Mouse (Mus musculus) hindbrain, embryonic 11.5 days (tissue): ENCODE measurements around the gene Hmgb1. TPM values are rescaled to one million over a fixed set of nuclear protein-coding genes. Genes with fewer than 3 reads are reported as not detected.

Experiments used
- ATAC-seq: fragments of 200-750 bp; cut with Nextera tagmentation; 2 replicates; pipeline ENCODE4 v1.8.0; 2017; ENCODE audit warnings: mild to moderate bottlenecking, moderate TSS enrichment, moderate library complexity; ENCODE audit not compliant: low FRiP score
- DNase-seq: peaks from one replicate; pipeline ENCODE4 v3.0.0-alpha.2; 2015; ENCODE audit warnings: low spot score
- H3K27ac ChIP-seq: fragments of 300-500 bp; sonication (generic); 2 replicates; pipeline ENCODE4 v1.5.1; 2014; ENCODE audit warnings: mild to moderate bottlenecking, low read depth, low read length
- H3K27me3 ChIP-seq: fragments of 300-500 bp; sonication (generic); 2 replicates; pipeline ENCODE4 v1.6.1; 2014; ENCODE audit warnings: mild to moderate bottlenecking, low read length, moderate library complexity, mixed read lengths; ENCODE audit not compliant: control insufficient read depth, insufficient read depth
- H3K36me3 ChIP-seq: fragments of 300-500 bp; sonication (generic); 2 replicates; pipeline ENCODE4 v1.6.1; 2014; ENCODE audit warnings: mild to moderate bottlenecking, low read length, moderate library complexity, mixed read lengths; ENCODE audit not compliant: control insufficient read depth, insufficient read depth
- H3K4me1 ChIP-seq: fragments of 300-500 bp; sonication (generic); replicated peaks from 2 replicates; pipeline ENCODE4 v1.6.1; 2014; ENCODE audit warnings: low read length, mixed read lengths; ENCODE audit not compliant: control insufficient read depth, insufficient read depth
- H3K4me2 ChIP-seq: fragments of 300-500 bp; sonication (generic); replicated peaks from 2 replicates; pipeline ENCODE4 v1.6.1; 2014; ENCODE audit warnings: mild to moderate bottlenecking, low read depth, low read length
- H3K4me3 ChIP-seq: fragments of 300-500 bp; sonication (generic); 2 replicates; pipeline ENCODE4 v1.5.1; 2014; ENCODE audit warnings: low read depth, low read length
- H3K9ac ChIP-seq: fragments of 300-500 bp; sonication (generic); 2 replicates; pipeline ENCODE4 v1.6.1; 2014; ENCODE audit warnings: low read depth, low read length
- H3K9me3 ChIP-seq: fragments of 300-500 bp; sonication (generic); 2 replicates; pipeline ENCODE4 v1.6.1; 2016; ENCODE audit warnings: low read length; ENCODE audit not compliant: control insufficient read depth
- WGBS: fragments of 180-500 bp; shearing (Covaris S2); extraction: QIAGEN DNeasy Blood & Tissue Kit; methylation state at CpG from one replicate; pipeline ENCODE4 v1.1.7; 2014; 5-methylcytosine and 5-hydroxymethylcytosine counted together
- polyA plus RNA-seq: library from polyadenylated mRNA; unstranded; fragments of >200 nt; fragmentation: Nextera tagmentation; extraction: Ambion mirVana; gene quantifications from 2 replicates; pipeline ENCODE4 v1.2.1, GENCODE M21; 2014

The Hmgb1 gene
- polyA plus RNA-seq, 1 experiment from 2014 or later, result 1,649 TPM

DNA sequence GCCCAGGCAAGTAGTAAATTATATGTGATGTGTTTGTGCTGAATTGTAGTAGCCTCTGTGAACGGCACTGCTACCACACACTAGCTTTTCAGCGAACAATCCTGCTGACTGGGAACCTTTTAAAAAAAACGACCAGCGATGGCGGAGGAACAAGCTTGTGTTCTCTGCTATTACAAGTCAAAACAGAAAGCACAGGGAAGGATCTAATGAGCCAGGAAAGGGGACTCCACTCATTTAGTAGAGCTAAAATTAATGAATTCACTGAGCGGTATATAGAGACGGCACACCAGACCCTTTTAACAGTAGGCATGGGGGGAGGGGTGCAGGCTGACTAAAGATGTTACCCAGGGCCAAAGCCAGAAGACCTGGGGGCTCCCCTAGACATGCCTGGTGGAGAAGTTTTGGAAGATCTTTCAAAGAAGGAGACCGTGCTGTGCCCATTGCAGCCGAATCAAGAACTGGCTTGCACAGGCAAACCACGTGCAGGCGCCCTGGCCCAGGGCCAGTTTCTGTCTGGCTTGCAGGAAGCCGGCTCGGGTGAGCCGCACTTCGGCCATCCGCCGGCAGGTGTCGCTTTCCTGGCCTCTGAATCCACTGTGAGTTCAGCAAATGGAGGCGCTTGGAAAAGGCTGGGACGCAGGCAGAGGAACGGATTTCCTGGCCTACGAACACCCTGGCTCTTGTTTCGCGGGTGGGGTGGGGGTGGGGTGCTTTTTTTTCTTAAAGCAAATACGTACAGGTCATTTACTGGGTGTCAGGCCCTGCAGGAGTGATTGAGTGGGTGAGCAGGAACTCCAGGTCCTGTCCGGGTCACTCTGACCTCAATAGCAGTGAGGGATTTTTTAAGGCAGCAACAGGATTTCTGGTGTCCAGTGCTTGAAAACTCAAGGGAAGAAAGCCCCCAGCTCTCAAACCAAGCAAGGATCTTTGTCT is 177.7 kb downstream of the Hmgb1 start:
- Histone ChIP-seq H3K4me1 (no peaks in the 10 kb centered on the region; the same call in 1 of the 2 replicates), H3K9ac (0 out of 2 replicates have a peak overlapping the region, but pooled peaks have one; percentile 12), H3K4me3 (no peak overlapping the region), H3K9me3 (no peaks in the 10 kb centered on the region), H3K4me2 (peak overlapping the region; percentile 21), H3K27ac (peak overlapping the region; percentile 5; the same call in 1 of the 2 replicates), H3K27me3 (no peaks in the 10 kb centered on the region), H3K36me3 (no peaks in the 10 kb centered on the region)
- WGBS, result 15% methylated on average over 26 of the region's 26 CpGs
- peak; percentile 99 for DNase-seq
- ATAC-seq, result peak; percentile 88

DNA sequence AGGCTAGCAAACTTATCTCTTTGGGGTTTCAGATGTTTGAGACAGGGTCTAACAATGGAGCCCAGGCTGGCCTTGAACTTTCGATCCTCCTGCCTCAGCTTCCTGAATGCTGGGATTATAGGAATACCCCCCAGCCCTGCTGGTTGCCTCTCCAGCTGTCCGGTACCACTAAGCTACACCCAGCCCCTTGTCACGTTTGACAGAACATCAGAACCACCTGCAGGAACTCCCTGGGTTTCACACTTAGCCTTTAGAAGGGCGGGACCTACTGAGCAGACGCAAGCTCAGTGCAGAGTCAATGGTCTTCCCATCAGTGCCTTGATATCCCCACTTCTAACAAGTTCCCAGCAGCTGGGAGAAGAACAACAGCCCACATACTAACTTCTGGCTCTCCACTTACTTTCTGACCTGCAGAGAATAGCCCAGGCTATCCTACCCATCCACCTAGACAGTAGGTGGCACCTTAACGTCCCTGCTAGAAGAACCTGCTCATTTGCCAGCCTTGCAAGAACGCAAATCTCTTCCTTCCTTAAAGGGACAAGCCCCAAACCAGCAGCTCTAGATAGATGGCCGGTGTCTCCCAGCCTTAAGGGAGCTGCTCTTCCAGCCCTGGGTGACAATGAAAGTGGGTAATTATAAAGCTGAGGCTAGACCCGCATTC is 178.5 kb downstream of the Hmgb1 start:
- DNase-seq (no peak), ATAC-seq (no peak)
- Histone ChIP-seq H3K9ac (no peak overlapping the region), H3K4me3 (no peak overlapping the region), H3K27me3 (no peaks in the 10 kb centered on the region), H3K36me3 (no peaks in the 10 kb centered on the region), H3K4me1 (no peaks in the 10 kb centered on the region; the same call in 1 of the 2 replicates), H3K4me2 (no peak overlapping the region), H3K27ac (no peak overlapping the region), H3K9me3 (no peaks in the 10 kb centered on the region)
- WGBS, result 73% methylated on average over 9 of the region's 9 CpGs

DNA sequence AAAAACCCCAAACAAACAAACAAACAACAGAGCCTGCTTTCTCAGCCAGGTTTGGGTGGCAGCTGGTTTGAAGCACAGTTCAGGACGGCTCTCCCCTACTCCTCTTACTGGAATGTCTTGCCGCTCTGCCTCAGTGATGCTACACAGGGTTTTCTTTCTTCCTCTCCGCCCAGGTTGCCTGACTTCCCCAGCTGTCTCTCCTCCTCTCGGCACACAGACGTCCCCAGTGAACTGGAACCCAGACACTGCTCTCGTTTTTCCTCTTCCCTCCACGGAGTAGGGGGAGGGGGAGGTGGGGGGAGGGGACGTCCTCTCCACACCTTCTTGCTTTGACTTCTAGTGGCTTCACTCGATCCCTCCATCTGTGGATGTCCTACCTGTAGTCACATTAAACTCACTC is 179.2 kb downstream of the Hmgb1 start:
- no peak for ATAC-seq
- Histone ChIP-seq H3K4me2 (no peak overlapping the region), H3K9ac (no peak overlapping the region), H3K9me3 (no peaks in the 10 kb centered on the region), H3K27me3 (no peaks in the 10 kb centered on the region), H3K36me3 (no peaks in the 10 kb centered on the region), H3K4me1 (no peaks in the 10 kb centered on the region; the same call in 1 of the 2 replicates), H3K27ac (no peak overlapping the region), H3K4me3 (no peak overlapping the region)
- WGBS, result 34% methylated on average over 9 of the region's 9 CpGs
- DNase-seq, result no peak

DNA sequence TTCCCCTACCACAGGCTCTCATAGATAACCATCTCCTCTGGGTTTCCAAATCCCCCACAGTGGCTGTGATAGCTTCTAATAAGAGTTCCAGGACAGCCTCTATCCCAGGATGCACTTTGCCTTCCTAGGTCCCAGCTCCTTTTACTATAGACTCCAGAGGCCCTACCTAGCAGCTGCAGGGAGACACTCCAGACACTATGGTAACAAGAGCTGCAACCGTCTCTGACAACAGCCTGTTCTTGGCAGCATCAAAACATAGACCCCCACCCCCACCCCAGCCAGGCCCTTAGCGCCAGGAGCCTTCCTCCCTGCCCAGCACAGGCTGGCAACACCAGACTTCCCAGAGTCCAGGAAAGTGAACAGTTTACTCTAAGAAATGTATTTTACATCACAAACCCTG is 181.2 kb downstream of the Hmgb1 start:
- 43% methylated on average over 2 of the region's 2 CpGs for WGBS
- Histone ChIP-seq H3K36me3 (no peaks in the 10 kb centered on the region), H3K4me1 (no peaks in the 10 kb centered on the region; the same call in 1 of the 2 replicates), H3K9ac (no peak overlapping the region), H3K4me3 (no peak overlapping the region), H3K27me3 (no peaks in the 10 kb centered on the region), H3K27ac (no peak overlapping the region), H3K9me3 (no peaks in the 10 kb centered on the region), H3K4me2 (no peak overlapping the region)
- ATAC-seq (no peak), DNase-seq (no peak)

DNA sequence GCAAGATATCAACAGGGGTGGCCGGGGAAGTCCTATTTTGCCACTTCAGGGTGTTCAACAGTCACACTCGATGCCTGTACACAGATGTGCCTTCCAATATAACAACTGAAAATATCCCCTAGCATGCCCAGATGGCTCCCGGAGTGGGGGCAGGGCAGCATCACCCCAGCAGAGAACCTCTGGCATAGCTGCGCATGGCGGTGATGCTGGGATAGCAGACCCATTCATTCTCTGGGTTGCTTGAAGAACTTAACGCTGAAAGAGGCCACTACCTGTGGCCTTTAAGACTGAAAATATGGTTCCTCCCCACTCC is 181.5 kb downstream of the Hmgb1 start:
- no peaks in the 10 kb centered on the region for H3K36me3 ChIP-seq
- H3K4me2 ChIP-seq, result no peak overlapping the region
- DNase-seq (no peak), ATAC-seq (no peak)
- no peak overlapping the region for H3K4me3 ChIP-seq
- 72% methylated on average over 6 of the region's 6 CpGs for WGBS
- no peaks in the 10 kb centered on the region for H3K9me3 ChIP-seq
- H3K27ac ChIP-seq, result no peak overlapping the region
- no peaks in the 10 kb centered on the region for H3K27me3 ChIP-seq
- no peak overlapping the region for H3K9ac ChIP-seq
- H3K4me1 ChIP-seq, result no peaks in the 10 kb centered on the region; the same call in 1 of the 2 replicates

DNA sequence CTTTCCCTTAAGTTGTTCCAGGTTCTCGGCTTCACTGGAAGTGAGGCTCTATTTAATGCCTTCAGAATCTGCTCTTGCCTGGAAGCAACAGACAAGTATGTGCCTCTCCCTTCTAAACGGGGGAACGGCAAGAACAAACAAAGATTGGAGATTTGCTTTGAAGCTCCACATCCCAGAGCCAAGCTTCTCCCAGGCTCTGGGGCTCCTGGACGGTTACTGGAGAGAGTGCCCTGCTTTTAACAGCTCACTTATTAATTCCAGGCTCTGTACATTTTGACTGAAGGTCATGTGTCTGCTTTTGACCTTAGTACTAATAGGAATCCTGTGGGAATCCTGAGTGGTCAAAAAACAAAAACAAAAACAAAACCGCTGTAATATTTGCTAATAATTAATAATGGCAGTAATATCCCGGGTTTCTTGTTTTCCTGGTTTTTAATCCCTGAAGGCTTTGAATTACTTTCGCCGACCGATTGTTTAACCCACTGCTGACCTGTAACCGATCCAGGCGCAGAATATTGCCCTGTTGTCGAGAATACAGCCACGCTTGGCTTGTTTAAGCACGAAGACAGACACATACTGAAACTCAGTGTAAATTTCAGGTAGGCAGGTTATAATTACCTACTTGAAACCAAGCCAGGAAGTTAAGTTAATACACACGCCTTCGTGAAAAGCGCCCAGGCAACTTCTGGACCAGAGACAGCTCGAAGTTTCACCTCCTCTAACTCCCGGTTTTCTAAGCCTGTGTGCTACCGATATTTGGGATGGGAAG is 182.1 kb downstream of the Hmgb1 start:
- 69% methylated on average over 20 of the region's 20 CpGs for WGBS
- no peak overlapping the region for H3K27ac ChIP-seq

DNA sequence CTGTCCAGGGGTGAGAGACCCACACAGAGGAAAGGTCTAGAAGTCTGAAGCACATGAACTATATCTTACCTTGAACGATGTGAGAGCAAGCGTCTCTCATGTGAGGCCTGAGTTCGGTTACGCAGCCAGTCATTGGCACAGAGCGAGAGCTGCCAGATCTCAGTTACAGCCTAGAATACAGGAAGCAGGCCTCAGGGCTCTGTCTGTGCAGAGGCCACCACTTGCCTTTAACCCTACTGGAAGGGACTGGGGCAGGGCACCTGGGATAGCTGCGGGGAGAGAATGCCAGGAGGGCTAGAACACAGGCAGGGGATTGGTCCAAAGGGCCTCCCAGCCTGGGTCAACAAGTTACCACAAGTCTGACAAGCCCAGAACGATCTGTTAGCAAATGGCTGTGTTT is 184.5 kb downstream of the Hmgb1 start:
- no peak overlapping the region for H3K4me2 ChIP-seq
- no peaks in the 10 kb centered on the region for H3K36me3 ChIP-seq
- H3K9ac ChIP-seq, result no peak overlapping the region
- WGBS, result 95% methylated on average over 7 of the region's 7 CpGs
- no peak for DNase-seq
- no peaks in the 10 kb centered on the region for H3K9me3 ChIP-seq
- H3K27ac ChIP-seq, result no peak overlapping the region
- ATAC-seq, result no peak
- H3K4me1 ChIP-seq, result peaks cover 4% of the 10 kb centered on the region; the same call in 1 of the 2 replicates
- no peak overlapping the region for H3K4me3 ChIP-seq
- H3K27me3 ChIP-seq, result no peaks in the 10 kb centered on the region

More for the DNA sequence above, 182.1 kb downstream of the Hmgb1 start:
- Histone ChIP-seq H3K4me2 (no peak overlapping the region), H3K9me3 (no peaks in the 10 kb centered on the region), H3K27me3 (no peaks in the 10 kb centered on the region), H3K4me3 (no peak overlapping the region), H3K4me1 (no peaks in the 10 kb centered on the region; the same call in 1 of the 2 replicates), H3K36me3 (no peaks in the 10 kb centered on the region), H3K9ac (no peak overlapping the region)
- ATAC-seq (no peak), DNase-seq (no peak)

DNA sequence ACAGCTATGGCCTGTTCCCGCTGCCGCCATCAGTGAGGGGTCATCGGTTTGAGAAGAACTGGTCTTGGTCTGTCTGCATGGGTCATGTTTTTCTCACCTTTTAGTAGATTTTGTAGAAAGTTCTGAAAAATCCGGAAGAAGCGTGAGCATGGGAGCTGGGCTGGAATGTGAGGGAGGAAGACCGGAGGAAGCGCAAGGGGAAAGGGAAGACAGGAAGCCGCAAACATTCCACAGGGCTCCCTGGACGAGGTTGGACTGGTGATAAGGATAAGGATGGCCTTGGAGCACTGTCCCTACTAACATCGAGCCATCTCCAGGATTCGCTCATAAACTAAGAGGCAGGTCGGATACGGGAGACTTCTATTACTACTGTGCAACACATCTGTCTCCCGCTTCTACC is 185.8 kb downstream of the Hmgb1 start:
- DNase-seq (no peak), ATAC-seq (no peak)
- Histone ChIP-seq H3K27me3 (no peaks in the 10 kb centered on the region), H3K36me3 (no peaks in the 10 kb centered on the region), H3K4me3 (no peak overlapping the region), H3K27ac (no peak overlapping the region), H3K4me2 (no peak overlapping the region), H3K4me1 (peaks cover 4% of the 10 kb centered on the region; the same call in 1 of the 2 replicates), H3K9me3 (no peaks in the 10 kb centered on the region), H3K9ac (no peak overlapping the region)
- WGBS, result 90% methylated on average over 14 of the region's 14 CpGs
